Mouse (Mus musculus): ENCODE data around the gene Btbd9. TPM values are rescaled to one million over a fixed set of nuclear protein-coding genes. Genes with fewer than 3 reads are reported as not detected.

The Btbd9 gene
- total RNA-seq, 1 experiment from 2014 or later: 33.4 TPM

DNA sequence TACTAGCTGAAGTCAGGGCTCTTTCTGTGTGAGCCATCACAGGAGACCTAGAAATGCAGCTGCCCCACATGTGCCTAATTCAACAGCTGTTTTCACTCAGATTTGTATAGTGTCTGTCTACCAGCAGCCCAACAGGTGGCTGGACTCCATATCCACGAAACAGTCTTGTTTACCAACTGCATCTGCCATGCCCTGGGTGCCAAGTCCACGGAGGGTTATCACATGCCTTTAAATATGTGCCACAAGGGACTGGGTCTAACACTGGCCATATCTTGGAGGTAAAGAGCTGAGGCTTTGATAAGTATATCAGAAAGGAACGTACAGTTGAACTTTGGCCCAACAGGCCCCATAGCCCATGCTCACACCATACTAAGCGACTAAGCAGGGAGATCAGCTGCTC lies 159.2 kb downstream of the Btbd9 start:
- no peak for ATAC-seq (replicated peaks in 1 of 2; ENCODE audit: insufficient read depth in 1 of 2, low FRiP score in 2 of 2, low TSS enrichment in 1 of 2, low read depth in 1 of 2, poor library complexity in 2 of 2, severe bottlenecking in 2 of 2)

DNA sequence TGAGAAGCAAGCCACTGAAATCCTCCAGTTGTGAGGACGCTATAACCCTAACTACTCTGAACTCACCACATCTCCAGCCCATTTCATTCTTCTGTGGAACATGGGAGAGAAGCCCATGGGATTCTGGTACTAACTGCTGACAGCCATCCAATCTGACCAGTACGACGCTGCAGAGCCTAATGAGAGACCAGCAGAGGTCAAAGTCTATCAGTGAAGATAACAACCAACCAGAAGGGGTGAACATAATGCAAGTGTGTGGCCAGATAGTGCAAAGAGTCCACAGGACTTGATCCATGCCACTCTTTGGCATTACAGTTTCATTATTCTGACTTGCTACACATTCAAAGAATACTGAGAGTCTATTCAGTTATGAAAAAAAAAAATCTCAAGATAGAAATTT lies 160.6 kb downstream of the Btbd9 start:
- no peak for ATAC-seq (replicated peaks in 1 of 2; ENCODE audit: insufficient read depth in 1 of 2, low FRiP score in 2 of 2, low TSS enrichment in 1 of 2, low read depth in 1 of 2, poor library complexity in 2 of 2, severe bottlenecking in 2 of 2)

DNA sequence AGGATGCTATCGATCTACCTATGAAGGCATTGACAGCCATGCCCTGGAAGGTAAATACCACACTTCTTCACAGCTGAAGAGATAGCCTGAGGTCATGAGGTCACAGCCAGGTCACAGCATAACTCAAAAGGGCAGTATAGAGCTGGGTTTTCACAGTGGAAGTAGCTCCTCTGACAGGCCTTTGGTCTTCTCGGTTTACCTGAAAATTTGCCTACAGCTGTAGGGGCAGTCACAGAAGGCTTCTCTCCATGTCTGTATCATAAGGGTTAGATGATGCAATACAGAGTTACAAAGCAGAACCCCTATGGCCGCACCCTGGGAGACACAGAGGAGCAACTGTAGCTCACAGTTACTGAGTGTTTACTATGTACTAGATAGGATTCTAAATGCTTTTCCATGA lies 163.3 kb downstream of the Btbd9 start:
- ATAC-seq (replicated peaks in 1 of 2; ENCODE audit: insufficient read depth in 1 of 2, low FRiP score in 2 of 2, low TSS enrichment in 1 of 2, low read depth in 1 of 2, poor library complexity in 2 of 2, severe bottlenecking in 2 of 2): no peak

DNA sequence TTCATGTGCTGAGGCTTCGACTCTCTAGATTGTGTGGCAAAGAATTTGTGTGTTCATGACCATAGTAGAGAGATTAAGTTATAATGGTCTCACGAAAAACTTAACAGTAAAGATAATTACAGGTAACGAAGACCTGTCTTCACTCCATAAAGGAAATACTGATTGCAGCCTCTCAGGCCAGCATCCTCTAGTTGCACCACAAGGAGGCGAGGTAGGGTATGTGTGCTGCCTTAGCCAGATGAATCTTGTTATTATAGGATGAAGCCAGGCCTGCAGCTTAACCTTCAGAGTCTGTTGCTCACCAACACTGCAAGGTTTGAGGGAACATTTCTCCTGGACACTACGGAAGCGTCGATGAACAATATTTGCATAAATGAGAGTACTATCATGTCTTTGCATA lies 170.3 kb downstream of the Btbd9 start:
- no peak for ATAC-seq (replicated peaks in 1 of 2; ENCODE audit: insufficient read depth in 1 of 2, low FRiP score in 2 of 2, low TSS enrichment in 1 of 2, low read depth in 1 of 2, poor library complexity in 2 of 2, severe bottlenecking in 2 of 2)

DNA sequence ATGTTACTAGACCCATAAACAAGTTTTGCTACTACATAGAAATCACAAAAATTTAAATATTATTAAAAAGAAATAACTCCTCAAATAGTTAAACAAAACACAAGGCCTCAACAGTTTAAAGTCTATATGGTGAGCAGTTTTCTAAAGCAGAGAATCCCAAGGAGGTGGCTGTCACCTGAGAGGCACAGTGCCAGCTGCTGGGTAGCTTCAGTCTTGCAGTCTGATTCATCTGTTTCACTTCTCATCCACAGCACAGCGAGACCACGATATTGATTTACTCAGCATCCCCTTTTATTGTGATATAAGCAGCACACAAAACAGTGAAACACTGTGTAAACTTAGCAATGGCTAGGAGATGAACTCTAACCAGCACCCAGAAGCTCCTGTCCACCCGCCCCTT lies 173.4 kb downstream of the Btbd9 start:
- ATAC-seq (replicated peaks in 1 of 2; ENCODE audit: insufficient read depth in 1 of 2, low FRiP score in 2 of 2, low TSS enrichment in 1 of 2, low read depth in 1 of 2, poor library complexity in 2 of 2, severe bottlenecking in 2 of 2): no peak

DNA sequence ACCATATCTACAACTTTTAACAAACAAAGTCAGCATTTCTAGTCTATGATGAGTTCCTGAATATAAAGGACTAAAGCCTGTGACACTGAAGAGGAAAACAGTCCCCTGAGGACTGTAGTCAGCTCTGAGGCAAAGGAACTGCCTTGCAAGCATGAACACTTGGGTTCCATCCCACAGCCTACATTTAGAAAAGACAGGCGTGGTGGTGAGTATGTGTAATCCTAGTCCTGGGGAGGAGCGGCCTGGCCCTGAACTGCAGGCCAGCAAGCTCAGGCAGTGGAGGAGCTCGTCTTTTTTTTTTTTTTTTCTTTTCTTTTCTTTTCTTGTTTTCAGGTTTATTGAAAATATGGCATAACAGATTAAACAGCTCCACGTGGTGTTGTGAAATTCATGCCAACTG lies 181.0 kb downstream of the Btbd9 start:
- no peak for ATAC-seq (replicated peaks in 1 of 2; ENCODE audit: insufficient read depth in 1 of 2, low FRiP score in 2 of 2, low TSS enrichment in 1 of 2, low read depth in 1 of 2, poor library complexity in 2 of 2, severe bottlenecking in 2 of 2)

DNA sequence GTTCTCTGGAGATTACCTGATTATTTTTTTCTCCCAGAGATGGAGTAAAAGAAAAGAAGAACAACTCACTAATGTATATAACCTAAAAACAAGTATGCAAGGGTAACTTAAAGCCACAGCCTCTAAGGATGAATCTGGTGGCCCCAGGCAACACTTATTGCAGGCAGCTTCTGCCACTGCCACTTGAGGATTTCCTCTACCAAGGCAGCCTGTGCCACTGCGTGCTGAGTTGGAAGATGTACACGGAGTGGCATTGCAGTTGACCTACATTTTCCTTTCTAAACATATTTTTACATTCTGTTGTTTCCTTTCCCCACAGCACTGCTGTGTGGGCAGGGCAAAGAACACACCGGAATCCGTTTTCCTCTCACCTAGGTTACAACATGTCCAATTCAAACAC lies 184.3 kb downstream of the Btbd9 start:
- ATAC-seq (replicated peaks in 1 of 2; ENCODE audit: insufficient read depth in 1 of 2, low FRiP score in 2 of 2, low TSS enrichment in 1 of 2, low read depth in 1 of 2, poor library complexity in 2 of 2, severe bottlenecking in 2 of 2): no peak

DNA sequence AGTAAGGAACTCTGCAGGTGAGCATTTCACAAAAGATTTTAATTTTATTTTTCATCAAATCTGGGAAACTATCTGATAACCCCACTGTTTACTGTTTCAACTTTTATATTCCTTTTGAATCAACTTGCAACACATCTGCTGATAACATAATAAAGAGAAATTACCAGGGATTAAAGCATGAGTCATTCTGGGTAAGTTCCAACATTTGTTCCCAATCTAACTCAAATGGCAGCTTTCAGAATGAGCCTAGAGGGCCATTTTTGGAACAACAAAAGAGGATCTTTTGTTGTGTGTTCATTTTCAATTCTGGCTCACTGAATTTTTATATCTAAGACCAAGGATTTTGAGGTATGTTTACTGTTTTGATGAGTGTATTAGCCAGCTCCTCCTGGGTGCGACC lies 185.1 kb downstream of the Btbd9 start:
- ATAC-seq (replicated peaks in 1 of 2; ENCODE audit: insufficient read depth in 1 of 2, low FRiP score in 2 of 2, low TSS enrichment in 1 of 2, low read depth in 1 of 2, poor library complexity in 2 of 2, severe bottlenecking in 2 of 2): no peak

DNA sequence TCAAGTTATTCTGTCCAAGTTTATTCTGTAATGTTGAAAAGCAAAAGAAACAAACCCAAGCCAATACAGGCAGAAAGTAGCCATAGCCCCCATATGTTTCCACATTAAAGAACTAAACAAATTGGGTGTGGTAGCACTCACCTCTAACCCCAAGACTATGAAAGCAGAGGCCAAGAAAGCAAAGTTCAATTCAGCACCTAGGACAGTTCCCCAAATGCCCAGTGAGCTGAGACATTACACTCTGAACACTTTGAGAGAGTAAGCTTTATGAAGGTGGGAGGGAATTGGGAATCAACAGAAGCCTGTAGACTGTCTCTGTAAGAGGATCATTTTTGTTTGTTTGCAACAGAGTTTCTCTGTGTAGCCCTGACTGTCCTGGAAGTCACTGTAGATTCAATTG lies 186.6 kb downstream of the Btbd9 start:
- 0 out of 4 replicates have a peak, but pooled peaks of 1 of the 2 experiments have one; percentile 27 for ATAC-seq (replicated peaks in 1 of 2; ENCODE audit: insufficient read depth in 1 of 2, low FRiP score in 2 of 2, low TSS enrichment in 1 of 2, low read depth in 1 of 2, poor library complexity in 2 of 2, severe bottlenecking in 2 of 2)

DNA sequence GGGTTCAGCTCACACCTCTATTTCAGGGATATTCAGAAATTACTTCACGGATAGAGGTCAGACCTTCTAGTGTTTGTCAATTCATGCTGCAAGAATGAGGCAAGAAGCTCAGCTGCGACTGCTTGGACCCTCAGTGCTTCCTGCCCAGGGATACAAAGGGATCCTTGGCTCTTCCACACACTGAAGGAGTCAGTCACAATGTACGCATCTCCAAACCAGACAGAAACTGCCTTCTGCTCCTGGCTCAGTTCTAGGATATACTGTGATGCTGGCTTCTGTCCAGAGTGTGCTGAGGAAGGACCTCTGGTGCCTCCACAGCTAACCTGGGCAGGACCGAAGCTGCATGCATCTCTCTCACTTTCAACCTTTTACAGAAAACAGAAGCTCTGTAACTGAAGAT lies 187.5 kb downstream of the Btbd9 start:
- no peak for ATAC-seq (replicated peaks in 1 of 2; ENCODE audit: insufficient read depth in 1 of 2, low FRiP score in 2 of 2, low TSS enrichment in 1 of 2, low read depth in 1 of 2, poor library complexity in 2 of 2, severe bottlenecking in 2 of 2)

DNA sequence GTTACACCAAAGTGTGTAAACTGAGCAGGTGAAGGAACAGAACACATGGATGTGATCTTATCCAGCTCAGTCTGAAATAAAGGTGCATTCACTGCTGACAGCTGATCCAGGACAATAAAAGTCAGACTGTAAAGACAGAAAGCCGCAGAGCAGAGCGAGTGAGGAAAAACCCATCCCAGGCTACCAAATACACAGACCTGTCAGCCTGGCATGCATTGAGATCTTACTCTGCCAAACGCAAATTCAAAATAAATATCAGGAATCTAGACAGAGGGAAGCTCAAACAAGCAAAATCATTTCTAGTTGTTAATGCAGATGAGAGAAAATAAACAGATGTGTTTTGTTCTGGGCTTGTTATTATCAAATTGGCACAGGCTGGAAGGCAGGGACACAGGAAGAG lies 187.9 kb downstream of the Btbd9 start:
- ATAC-seq (replicated peaks in 1 of 2; ENCODE audit: insufficient read depth in 1 of 2, low FRiP score in 2 of 2, low TSS enrichment in 1 of 2, low read depth in 1 of 2, poor library complexity in 2 of 2, severe bottlenecking in 2 of 2): no peak

DNA sequence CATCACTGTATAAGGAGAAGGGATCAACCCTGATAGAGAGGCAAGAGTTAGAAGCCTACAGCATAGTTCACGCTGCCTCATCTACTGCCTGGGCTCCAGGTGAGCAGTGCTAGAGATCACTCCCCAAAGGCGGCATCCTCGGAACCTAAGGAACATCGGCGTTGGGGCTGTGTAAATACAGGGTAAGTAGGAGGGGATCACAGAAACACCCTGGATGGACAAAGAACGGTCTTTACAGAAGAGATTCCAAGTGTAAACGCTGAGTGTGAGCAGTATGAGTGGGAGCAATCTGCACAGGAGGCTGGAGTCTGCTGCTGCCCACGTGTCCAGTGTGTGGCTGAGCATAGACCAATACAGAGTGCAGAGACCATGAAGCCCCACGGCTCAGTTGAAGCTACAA lies 190.0 kb downstream of the Btbd9 start:
- no peak for ATAC-seq (replicated peaks in 1 of 2; ENCODE audit: insufficient read depth in 1 of 2, low FRiP score in 2 of 2, low TSS enrichment in 1 of 2, low read depth in 1 of 2, poor library complexity in 2 of 2, severe bottlenecking in 2 of 2)

DNA sequence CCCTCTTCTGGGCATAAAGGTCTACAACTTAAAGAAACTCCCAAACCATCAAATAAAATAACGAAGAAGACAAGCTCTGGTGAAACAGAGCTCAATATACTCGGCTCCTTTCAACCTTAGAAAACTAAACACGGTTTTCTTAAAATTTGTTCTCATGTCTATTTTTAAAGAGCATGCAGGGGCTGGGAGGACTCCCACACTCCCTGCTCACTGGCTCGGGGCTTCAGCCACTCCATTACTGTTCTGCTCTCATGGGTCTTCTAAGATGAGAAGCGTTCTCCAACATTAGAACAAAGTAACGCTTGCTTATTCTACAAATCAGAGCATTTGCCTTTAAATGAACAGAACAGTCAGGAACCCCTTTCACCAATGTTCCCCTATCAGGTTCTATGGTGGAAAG lies 192.6 kb downstream of the Btbd9 start:
- no peak for ATAC-seq (replicated peaks in 1 of 2; ENCODE audit: insufficient read depth in 1 of 2, low FRiP score in 2 of 2, low TSS enrichment in 1 of 2, low read depth in 1 of 2, poor library complexity in 2 of 2, severe bottlenecking in 2 of 2)

DNA sequence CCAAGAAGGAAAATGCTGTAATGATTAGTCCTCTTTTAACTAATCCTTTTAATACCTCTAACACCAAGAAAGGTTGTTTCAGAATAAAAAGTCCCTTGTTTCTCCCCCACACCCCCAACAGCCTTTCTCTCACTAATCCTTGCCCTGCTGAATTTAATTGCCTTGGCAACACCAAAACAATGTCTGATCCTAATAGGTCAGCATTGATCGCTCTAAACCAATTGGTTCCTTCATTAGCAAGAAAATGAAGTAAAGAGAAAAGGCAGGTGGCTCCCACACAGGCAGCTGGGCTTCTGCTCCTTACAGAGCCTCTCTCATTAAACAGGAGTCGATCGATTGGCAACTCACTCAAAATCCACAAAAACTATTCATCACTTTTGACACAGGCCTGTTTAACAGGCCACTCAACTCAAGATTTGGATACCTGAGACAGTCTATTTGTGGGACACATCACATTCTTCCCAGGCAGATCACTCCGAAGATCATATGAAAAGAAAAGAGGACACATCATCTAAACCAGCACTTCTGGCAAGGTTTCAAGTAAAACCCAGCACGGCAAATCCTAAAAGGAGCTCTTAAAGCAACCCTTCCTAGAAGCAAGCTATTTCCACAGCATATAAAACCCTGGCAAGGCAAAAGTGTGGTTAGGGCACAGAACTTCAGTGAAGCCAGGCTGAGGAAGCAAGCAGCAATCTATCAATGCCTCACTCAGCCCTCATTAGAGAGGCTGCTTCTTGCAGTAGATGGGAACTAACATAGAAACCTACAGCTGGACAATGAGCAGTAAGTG lies 197.9 kb downstream of the Btbd9 start:
- ATAC-seq (replicated peaks in 1 of 2; ENCODE audit: insufficient read depth in 1 of 2, low FRiP score in 2 of 2, low TSS enrichment in 1 of 2, low read depth in 1 of 2, poor library complexity in 2 of 2, severe bottlenecking in 2 of 2): no peak

DNA sequence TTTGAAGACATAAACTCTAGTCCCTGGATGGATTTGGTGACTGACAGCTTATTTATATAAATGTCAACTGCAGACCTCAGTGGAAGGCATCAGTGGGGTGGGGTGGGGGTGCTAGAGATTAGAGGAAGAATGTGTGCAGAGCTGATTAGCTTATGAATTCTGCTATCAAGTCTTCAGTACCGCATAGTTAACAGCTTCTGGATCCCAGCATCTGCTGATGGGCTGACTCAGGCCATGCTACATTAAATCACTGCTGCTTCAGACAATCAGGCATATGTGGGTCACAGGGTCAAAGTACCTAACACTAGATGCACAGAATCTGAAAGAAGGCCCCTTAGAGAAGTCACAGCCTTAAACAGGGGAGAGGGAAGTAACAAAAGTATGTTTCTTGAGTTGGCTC lies 198.5 kb downstream of the Btbd9 start:
- no peak for ATAC-seq (replicated peaks in 1 of 2; ENCODE audit: insufficient read depth in 1 of 2, low FRiP score in 2 of 2, low TSS enrichment in 1 of 2, low read depth in 1 of 2, poor library complexity in 2 of 2, severe bottlenecking in 2 of 2)

DNA sequence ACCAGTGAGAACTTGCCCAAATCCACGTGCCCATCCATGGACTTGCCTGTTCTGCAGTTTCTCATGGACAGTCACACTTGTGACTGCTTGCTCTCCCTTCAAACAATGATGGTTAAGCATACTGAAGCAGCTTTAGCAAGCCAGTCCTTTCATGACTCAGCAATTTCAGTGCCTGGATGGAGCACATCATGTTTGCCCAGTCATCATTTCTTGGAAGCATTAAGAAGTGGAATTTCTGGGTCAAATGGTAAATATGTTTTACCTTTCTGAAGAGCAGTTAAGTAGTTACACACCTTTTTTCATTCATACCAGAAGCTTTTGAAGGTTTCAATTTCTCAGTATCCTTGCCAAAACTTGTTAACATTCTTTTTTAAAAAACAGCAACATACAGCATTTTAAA lies 201.2 kb downstream of the Btbd9 start:
- no peak for ATAC-seq (replicated peaks in 1 of 2; ENCODE audit: insufficient read depth in 1 of 2, low FRiP score in 2 of 2, low TSS enrichment in 1 of 2, low read depth in 1 of 2, poor library complexity in 2 of 2, severe bottlenecking in 2 of 2)

DNA sequence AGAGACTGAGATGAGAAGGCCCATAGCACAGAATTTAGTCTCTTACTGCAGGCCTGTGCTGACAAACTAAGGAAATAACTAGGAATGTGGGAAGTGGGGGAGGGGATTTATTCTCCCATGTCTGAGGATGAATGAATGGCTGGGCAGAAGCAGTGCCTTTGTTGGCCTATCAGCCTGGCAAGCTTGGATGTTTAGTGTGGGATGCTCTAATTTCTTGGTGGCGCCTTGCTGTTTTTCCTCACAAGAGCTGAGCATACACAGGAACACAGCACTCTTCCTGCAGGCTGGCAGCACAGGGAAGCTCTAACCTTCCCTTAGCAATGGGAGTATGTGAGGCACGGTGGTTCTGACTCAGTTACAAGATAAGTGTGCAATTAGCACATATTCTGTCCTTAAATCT lies 207.7 kb downstream of the Btbd9 start:
- no peak for ATAC-seq (replicated peaks in 1 of 2; ENCODE audit: insufficient read depth in 1 of 2, low FRiP score in 2 of 2, low TSS enrichment in 1 of 2, low read depth in 1 of 2, poor library complexity in 2 of 2, severe bottlenecking in 2 of 2)

DNA sequence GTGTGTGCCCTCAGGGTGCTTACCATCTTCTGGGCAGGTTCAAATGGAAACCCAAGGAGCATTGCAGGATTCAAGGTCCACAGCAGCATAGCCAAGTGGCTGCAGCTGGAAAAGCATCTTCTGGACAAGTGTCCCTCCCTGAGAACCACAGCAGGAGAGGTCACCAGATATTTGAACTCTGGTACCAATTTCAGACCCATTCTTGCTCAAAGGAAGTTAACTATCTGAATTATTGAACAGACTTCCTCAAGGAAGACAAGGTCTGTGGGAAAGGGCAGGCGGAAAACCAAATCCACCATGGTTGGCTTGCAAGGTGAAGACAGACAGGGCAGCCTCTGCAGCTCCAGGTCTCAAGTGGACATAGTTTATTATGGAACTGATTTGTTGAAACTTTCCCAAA lies 211.6 kb downstream of the Btbd9 start:
- ATAC-seq (replicated peaks in 1 of 2; ENCODE audit: insufficient read depth in 1 of 2, low FRiP score in 2 of 2, low TSS enrichment in 1 of 2, low read depth in 1 of 2, poor library complexity in 2 of 2, severe bottlenecking in 2 of 2): no peak

DNA sequence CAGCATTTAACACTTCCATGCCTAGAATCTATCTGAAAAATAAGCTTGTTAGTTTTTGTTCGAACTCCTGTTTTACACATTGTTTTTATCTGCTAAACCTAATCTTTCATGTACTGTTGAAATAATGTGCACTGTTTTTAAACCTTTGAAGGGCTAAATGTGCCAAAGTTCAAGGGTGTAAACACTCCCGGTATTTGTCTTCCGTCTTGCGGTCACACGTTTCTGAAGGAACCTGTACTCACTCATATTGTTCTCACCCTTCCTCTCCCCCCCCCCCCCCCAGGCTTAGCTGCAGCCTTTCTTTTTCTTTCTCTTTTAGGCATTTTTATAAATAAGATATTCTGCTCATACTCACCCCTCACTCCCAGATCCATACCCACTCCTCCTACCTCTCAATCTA lies 212.9 kb downstream of the Btbd9 start:
- ATAC-seq (replicated peaks in 1 of 2; ENCODE audit: insufficient read depth in 1 of 2, low FRiP score in 2 of 2, low TSS enrichment in 1 of 2, low read depth in 1 of 2, poor library complexity in 2 of 2, severe bottlenecking in 2 of 2): no peak
